10 mouse cellular contexts compared by ENCODE assay signal in genomic region chrX:75728507-75728906, GRCm38 (mm10).
DNase-seq lines count a peak whose midpoint lies in the region; ATAC-seq and TF ChIP-seq lines count a peak whose summit lies in the region.
"Had no signal": no experiment of that assay in that cellular context is flagged by ENCODE, and none has a peak within 500 bp of the region (broad histone marks: within the 10 kb centered on the region; RNA-seq: fewer than 3 reads in every experiment).

No protein-coding gene starts in this region.

- peak; percentile 50 for TF ChIP-seq CTCF in lung, postnatal 0 days (IDR thresholded peaks at IDR 0.05)

- no peaks in the 10 kb centered on the region for H3K4me1 ChIP-seq in lung, postnatal 0 days (ENCODE audit: insufficient read depth, low read depth, low read length)

- H3K4me3 ChIP-seq in lung, postnatal 0 days (ENCODE audit: low read depth, low read length) = no peak overlapping the region

- H3K9me3 ChIP-seq in lung, postnatal 0 days (ENCODE audit: low read length) = no peaks in the 10 kb centered on the region

- WGBS in lung, postnatal 0 days = 81% methylated on average over 4 of the region's 4 CpGs

- no peak overlapping the region for H3K9ac ChIP-seq in lung, postnatal 0 days (replicated peaks; ENCODE audit: low read depth)

- no peaks in the 10 kb centered on the region for H3K27me3 ChIP-seq in lung, postnatal 0 days (replicated peaks; ENCODE audit: insufficient read depth, low read length)
- H3K27me3 ChIP-seq: CH12.LX had no signal

- intact Hi-C loops in gastrocnemius, postnatal 14 days (cut with DNase I; ENCODE audit: low total_unique reads) = no loop called here

- H3K36me3 ChIP-seq in lung, postnatal 0 days (ENCODE audit: insufficient read depth, low read length) = no peaks in the 10 kb centered on the region

- peak; percentile 17; the same call in 1 of the 2 replicates for ATAC-seq in lung, postnatal 0 days
- no peak for ATAC-seq in monocyte, adult 5-6 weeks (replicated peaks; ENCODE audit: insufficient number of reproducible peaks, low FRiP score, low TSS enrichment, poor library complexity, severe bottlenecking)

- TF ChIP-seq EP300 in lung, postnatal 0 days (IDR thresholded peaks at IDR 0.05) = no peak

- H3K27ac ChIP-seq in lung, postnatal 0 days (ENCODE audit: low read length) = no peak overlapping the region

- no peak overlapping the region for H3K4me2 ChIP-seq in lung, postnatal 0 days (replicated peaks; ENCODE audit: low read depth, low read length)

- peak; percentile 32 for DNase-seq in gastrocnemius, postnatal 14 days
- DNase-seq in gastrocnemius, adult 18-20 months (ENCODE audit: low spot score) = no peak
- DNase-seq in lung, postnatal 0 days (ENCODE audit: low spot score) = peak; percentile 11
- DNase-seq in lung, postnatal 10 days = no peak
- DNase-seq in brain, adult 2 months (ENCODE audit: low read depth, low spot score) = peak; percentile 62
- peak; percentile 38 to 64 for DNase-seq in layer of hippocampus, postnatal 25 days (ENCODE audit: extremely low spot score in 1 of 2, low spot score in 1 of 2)
- DNase-seq in adipocyte (ENCODE audit: low spot score) = no peak
- DNase-seq: thymus, adult 18-20 months had no signal

Comparison
In these comparisons a context has a peak if more than half of its experiments do, and no peak if none do; other contexts are left out.
1. DNase-seq: peak in gastrocnemius, postnatal 14 days (single experiment), lung, postnatal 0 days (single experiment), brain, adult 2 months (single experiment) and layer of hippocampus, postnatal 25 days (2 of 2); none in gastrocnemius, adult 18-20 months (single experiment), lung, postnatal 10 days (single experiment) and adipocyte (single experiment).